ENCODE assay signal across 8 mouse cellular contexts in the genomic region with DNA sequence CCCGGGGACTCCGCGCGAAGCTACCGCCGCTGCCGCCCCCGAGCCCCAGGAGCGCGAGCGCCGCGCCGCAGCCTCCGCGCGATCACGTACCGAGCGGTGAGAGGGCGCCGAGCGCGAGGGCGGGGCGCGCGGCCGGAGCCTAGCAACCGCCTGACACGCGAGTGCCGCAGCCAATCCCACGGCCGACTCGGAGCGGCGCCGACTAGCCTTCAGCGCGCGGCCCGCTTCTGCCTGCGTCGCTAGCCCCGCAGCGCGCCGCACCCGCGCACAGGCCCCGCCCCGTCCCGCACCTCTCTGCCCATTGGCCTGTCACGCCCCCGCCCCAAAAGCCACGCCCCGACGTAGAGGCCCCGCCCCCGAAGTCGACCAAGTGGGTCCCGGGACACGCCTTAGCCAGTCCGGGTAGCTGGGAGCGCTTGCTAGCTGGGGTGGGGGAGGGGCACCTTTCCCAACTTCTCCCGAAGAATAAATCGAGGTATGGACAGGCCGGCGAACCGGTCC. TPM values are rescaled to one million over a fixed set of nuclear protein-coding genes. Genes with fewer than 3 reads are reported as not detected.
DNase-seq lines count a peak whose midpoint lies in the region; ATAC-seq lines count a peak whose summit lies in the region.

A gene (minus strand): TSS at position 269 of the 501 bp plus-strand sequence.

- WGBS in heart, embryonic 13.5 days = under 1% methylated on average over 58 of the region's 71 CpGs
- under 1% methylated on average over 65 of the region's 71 CpGs for WGBS in liver, embryonic 12.5 days (ENCODE audit: insufficient replicate concordance)
- WGBS in stomach, embryonic 15.5 days = under 1% methylated on average over 71 of the region's 71 CpGs

- peak; percentile 96 for ATAC-seq in erythroid progenitor cell, adult 5-6 weeks (replicated peaks; ENCODE audit: low FRiP score, poor library complexity, severe bottlenecking)
- ATAC-seq in heart, embryonic 13.5 days (ENCODE audit: extremely low read depth, insufficient number of reproducible peaks, low FRiP score, low TSS enrichment) = peak; percentile 98
- peak; percentile 96 for ATAC-seq in liver, embryonic 12.5 days
- peak; percentile 97 for ATAC-seq in stomach, embryonic 15.5 days (ENCODE audit: insufficient read depth, low FRiP score, low read depth)

- H3K9ac ChIP-seq in heart, embryonic 13.5 days = peak within 1 kb of the TSS; percentile 96
- H3K9ac ChIP-seq in liver, embryonic 12.5 days = peak within 1 kb of the TSS; percentile 89
- peak within 1 kb of the TSS; percentile 65 for H3K9ac ChIP-seq in stomach, embryonic 15.5 days

- DNase-seq in CD4-positive helper T cell, adult 2 months (ENCODE audit: low read depth, low spot score) = peak; percentile 97
- DNase-seq in brain, embryonic 18.5 days (ENCODE audit: low read depth, low spot score) = peak; percentile 92
- DNase-seq in kidney, postnatal 10 days = peak; percentile 100
- peak; percentile 97 to 98 for DNase-seq in natural killer cell, adult 2 months (ENCODE audit: low spot score in 2 of 2)

- H3K4me2 ChIP-seq in heart, embryonic 13.5 days = peak within 1 kb of the TSS; percentile 83
- H3K4me2 ChIP-seq in liver, embryonic 12.5 days = peak within 1 kb of the TSS; percentile 97
- peak within 1 kb of the TSS; percentile 72 for H3K4me2 ChIP-seq in stomach, embryonic 15.5 days

- H3K27me3 ChIP-seq in heart, embryonic 13.5 days (replicated peaks) = no peaks in the 10 kb centered on the region
- H3K27me3 ChIP-seq in liver, embryonic 12.5 days (replicated peaks) = no peaks in the 10 kb centered on the region
- H3K27me3 ChIP-seq in stomach, embryonic 15.5 days (replicated peaks) = no peaks in the 10 kb centered on the region

- H3K27ac ChIP-seq in heart, embryonic 13.5 days (replicated peaks) = peak within 1 kb of the TSS; percentile 99
- peak within 1 kb of the TSS; percentile 93 for H3K27ac ChIP-seq in liver, embryonic 12.5 days
- H3K27ac ChIP-seq in stomach, embryonic 15.5 days = peak within 1 kb of the TSS; percentile 96

- H3K4me1 ChIP-seq in heart, embryonic 13.5 days = peaks cover 83% of the 10 kb centered on the region
- peaks cover 37% of the 10 kb centered on the region for H3K4me1 ChIP-seq in liver, embryonic 12.5 days
- peaks cover 30% of the 10 kb centered on the region for H3K4me1 ChIP-seq in stomach, embryonic 15.5 days

- H3K4me3 ChIP-seq in heart, embryonic 13.5 days = peak within 1 kb of the TSS; percentile 87
- peak within 1 kb of the TSS; percentile 88 for H3K4me3 ChIP-seq in liver, embryonic 12.5 days
- H3K4me3 ChIP-seq in stomach, embryonic 15.5 days (replicated peaks) = peak within 1 kb of the TSS; percentile 67

- peaks cover 4% of the 10 kb centered on the region; the same call in 1 of the 2 replicates for H3K36me3 ChIP-seq in heart, embryonic 13.5 days
- no peaks in the 10 kb centered on the region for H3K36me3 ChIP-seq in liver, embryonic 12.5 days
- no peaks in the 10 kb centered on the region for H3K36me3 ChIP-seq in stomach, embryonic 15.5 days

- no peaks in the 10 kb centered on the region for H3K9me3 ChIP-seq in heart, embryonic 13.5 days
- H3K9me3 ChIP-seq in liver, embryonic 12.5 days (replicated peaks) = no peaks in the 10 kb centered on the region
- H3K9me3 ChIP-seq in stomach, embryonic 15.5 days = no peaks in the 10 kb centered on the region

RNA-seq across cellular contexts. Expression of the gene that starts here (rescaled TPM):
- 11.2 and 14.3 TPM in 2 replicates for total RNA-seq in erythroid progenitor cell, adult 5-6 weeks (2015; ENCODE audit: low replicate concordance)
- total RNA-seq in erythroid progenitor cell, adult 5-6 weeks (2017; ENCODE audit: low replicate concordance) = 5.4 and 6.3 TPM in 2 replicates
- polyA plus RNA-seq in heart, embryonic 13.5 days (2015; fragmentation: Nextera tagmentation; extraction: Ambion mirVana) = 136 and 138 TPM in 2 replicates
- 20.7 and 22.1 TPM in 2 replicates for polyA plus RNA-seq in liver, embryonic 12.5 days (2016; fragmentation: Nextera tagmentation; extraction: Ambion mirVana)
- 74.7 and 90.6 TPM in 2 replicates for polyA plus RNA-seq in stomach, embryonic 15.5 days (2015; fragmentation: Nextera tagmentation; extraction: Ambion mirVana)

Comparison
In these comparisons a context has a peak if more than half of its experiments do, and no peak if none do; other contexts are left out.
1. Peak in every context shown above with its lines: DNase-seq, ATAC-seq, H3K4me3 ChIP-seq and H3K27ac ChIP-seq.